Mouse (Mus musculus) adrenal gland, postnatal 10 days (tissue): Measurements from ENCODE around the gene Ide. TPM values are rescaled to one million over a fixed set of nuclear protein-coding genes. Genes with fewer than 3 reads are reported as not detected.
"Not testable (repeated sequence)": the region's sequence is repeated elsewhere in the genome, so short reads cannot be mapped to it uniquely, and the experiment has no call there.

Experiments
- DNase-seq: peaks from one replicate; pipeline ENCODE4 v3.0.0; 2021; ENCODE audit warnings: mixed read lengths
- total RNA-seq, 2 experiments: library from RNA; stranded (reverse); gene quantifications; 2 replicates each; pipeline ENCODE4 v1.2.3; 2021

The Ide gene
- total RNA-seq, 2 experiments from 2014 or later = 77.4 to 91.2 TPM

- peak; percentile 93 for DNase-seq
Observed at GRCm38 (mm10) chr19:37265333-37266103, 72.1 kb downstream of the Ide start.

DNA sequence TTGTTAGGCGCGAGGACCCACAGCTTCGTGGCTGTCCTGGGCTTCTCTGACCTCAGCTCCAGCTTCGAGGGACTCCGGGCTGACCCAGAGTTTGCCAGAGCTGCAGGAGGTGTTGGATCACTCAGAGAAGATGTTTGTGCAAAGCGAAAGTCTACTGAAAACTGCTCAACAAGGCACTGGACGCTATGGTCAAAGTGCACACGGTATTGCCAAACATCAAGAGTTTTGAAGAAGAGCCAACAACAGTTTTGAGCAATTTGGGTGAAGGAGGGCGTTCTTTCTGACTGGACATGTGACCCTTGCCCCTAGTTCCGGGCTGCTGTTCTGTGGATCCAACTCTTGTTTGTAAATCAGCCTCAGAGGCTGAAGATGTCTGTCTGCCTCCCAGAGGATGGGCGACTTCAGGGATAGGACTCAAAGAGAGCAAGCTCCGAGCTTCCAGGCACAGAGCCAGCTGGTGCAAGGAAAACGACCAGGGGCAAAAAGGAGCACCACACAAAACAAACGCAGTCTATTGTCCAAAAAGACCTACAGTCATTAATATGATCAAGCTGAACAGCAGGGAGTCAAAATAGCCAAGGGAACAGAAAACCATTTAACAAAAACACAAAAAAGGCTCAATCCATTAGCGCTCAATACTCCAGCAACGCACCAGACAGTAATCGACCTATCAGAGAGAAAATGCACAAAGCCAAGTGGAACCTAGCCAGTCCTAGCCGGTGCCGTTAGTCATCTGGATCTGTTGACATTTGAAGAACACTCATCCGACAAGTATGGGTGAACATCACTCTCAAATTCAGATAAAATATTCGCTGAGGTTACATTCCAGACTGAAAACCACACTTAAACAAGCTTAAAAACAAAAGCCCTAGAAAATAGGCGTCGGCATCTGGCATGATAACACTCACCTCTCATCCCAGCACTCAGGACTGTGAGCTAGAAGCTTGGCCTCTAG lies 73.4 kb downstream of the Ide start:
- peak; percentile 76 for DNase-seq

DNA sequence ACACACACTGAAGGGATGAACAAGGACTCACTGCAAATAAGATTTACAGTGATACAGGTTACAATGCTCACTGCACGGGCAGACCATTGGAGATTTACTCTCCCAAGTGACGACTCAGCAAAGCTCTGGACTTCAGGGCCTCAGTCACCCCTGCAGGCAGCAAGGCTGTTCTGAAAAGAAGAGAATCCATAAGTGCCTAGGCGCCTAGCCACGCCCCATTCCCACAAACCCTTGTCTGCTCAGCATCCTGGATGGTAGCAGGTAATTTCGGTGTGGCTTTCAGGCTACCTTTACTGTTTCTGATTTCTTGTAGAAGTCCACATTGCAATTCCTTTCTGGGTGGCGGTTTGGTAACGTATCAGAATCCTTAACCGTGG lies 74.1 kb downstream of the Ide start:
- DNase-seq = no peak

DNA sequence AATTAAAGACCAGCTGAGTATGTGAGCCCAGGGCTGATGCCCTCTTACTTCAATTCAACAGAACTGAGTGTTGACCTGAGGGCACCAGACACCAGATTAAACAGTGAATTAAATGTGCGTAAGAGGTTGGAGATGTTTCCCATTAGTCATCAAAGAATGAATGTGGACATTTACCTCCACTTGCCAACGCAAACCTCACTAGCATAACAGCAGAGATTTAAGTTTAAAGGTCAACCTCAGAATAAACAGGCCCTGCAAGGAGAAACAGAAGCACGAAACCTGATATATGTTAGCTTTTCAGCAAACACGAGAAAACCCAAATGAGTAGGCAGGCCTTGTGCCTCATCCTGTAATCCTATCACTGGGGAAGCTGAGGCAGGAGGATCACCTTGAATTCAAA lies 75.3 kb downstream of the Ide start:
- DNase-seq = no peak

DNA sequence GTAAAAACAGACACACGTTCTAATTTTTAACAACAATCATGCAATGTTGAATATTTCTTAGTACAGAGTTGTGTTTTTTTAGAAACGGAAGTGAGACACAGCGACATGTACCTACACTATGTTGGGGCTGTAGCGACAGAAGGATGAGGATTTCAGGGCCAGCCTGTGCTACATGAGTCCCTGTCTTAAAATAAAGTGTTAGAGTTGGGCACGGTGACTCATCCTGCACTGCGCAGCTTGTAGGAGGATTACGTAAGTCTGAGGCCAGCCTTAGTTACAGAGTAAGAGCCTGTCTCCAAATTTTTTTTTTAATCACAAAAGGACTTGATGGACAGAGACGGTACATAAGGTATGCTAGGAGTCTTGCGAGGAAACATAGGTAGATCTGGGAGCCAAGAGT lies 82.3 kb downstream of the Ide start:
- DNase-seq = no peak

DNA sequence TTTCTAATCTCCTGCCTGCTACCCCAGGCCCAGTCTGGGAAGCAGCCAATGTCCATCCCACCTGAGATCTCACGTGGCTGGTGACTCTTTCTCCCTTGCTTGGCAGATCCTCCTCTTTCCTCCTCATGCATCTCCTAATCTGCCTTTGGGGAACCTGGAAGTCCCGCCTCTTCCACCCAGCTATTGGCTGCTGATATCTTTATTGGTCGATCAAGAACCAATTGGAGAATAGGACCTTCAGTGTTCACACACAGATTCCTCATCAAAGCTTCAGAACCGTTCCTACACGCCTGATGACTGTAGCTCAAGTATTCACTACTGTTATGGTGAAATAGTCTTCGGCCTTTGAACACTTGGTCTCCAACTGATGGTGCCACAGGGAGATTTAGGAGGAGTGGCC lies 85.5 kb downstream of the Ide start:
- DNase-seq = no peak

DNA sequence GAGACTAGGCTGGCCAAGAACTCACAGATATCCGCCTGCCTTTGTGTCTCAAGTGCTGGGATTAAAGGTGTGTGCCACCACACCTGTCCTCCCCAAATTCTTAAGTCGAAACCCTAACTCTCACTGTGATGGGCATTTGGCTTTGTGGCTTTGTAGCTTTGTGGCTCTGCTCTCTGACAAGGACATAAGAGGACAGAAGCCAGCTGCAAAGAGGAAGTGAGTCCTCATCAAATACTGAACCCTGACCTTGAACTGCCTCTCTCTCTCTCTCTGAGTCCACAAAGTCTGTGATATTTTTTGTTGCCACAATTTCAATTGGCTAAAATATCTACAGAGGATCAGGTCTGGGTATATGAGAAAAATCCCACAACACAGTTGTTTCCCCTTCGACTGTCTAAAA lies 89.5 kb downstream of the Ide start:
- DNase-seq = no peak

- DNase-seq = no peak
Observed at GRCm38 (mm10) chr19:37246859-37247258, 90.8 kb downstream of the Ide start.

GRCm38 (mm10) chr19:37242707-37243106 lies 94.9 kb downstream of the Ide start:
- DNase-seq = no peak

DNA sequence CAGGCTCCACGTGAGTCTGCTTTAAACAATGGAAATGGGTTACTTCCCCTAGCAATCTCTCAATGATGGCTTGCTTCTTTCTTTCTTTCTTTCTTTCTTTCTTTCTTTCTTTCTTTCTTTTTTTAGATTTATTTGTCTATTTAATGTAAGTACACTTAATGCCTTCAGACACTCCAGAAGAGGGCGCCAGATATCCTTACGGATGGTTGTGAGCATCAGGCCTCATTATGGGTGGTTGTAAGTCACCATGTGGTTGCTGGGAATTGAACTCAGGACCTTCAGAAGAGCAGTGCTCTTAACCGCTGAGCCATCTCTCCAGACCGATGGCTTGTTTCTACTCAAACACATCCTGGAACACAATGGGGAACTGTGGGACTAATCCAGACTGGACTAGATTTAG lies 96.5 kb downstream of the Ide start:
- DNase-seq = no peak

DNA sequence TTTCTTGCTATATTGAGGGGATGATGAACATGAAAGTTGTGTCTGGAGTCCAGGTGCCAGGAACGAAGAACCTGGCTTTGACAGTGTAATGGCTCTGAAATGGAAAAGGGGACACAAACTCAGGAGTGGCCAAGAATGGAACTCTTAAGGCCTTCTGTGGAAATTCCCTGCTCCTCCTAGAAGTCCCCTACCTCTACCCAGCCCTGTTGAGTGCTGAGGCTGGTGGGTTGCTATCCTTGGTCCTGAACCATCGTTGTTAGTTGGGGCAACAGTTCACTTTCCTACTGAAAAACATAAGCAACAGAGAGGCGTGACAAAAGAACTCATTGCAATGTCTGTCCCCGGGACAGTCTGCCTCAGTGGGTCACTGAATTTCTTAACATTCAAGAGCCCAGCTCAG lies 98.6 kb downstream of the Ide start:
- peak; percentile 64 for DNase-seq

DNA sequence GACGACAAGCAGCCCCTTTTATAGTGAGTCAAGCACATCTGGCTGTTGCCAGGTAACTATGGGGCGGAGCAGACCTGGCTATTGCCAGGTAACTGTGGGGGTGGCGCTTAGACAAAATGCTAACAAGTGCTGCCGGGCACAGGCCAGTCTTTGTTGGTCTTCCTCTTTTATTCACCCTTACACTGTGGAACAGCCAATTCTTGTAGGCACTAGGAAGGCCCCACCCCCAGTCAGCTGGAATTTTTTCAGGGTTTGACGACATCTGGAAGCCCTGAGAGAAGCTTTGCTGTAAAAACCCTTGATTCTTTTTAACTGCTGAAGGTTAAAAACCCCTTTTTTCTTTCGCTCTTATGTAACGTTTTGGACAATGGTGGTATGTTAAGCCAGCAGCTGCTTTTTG lies 99.0 kb downstream of the Ide start:
- DNase-seq = no peak

GRCm38 (mm10) chr19:37237712-37238437 lies 99.8 kb downstream of the Ide start:
- DNase-seq = no peak

GRCm38 (mm10) chr19:37237306-37237705 lies 100.3 kb downstream of the Ide start:
- DNase-seq = no peak

GRCm38 (mm10) chr19:37235818-37236217 lies 101.8 kb downstream of the Ide start:
- DNase-seq = no peak

GRCm38 (mm10) chr19:37233561-37234539 lies 103.8 kb downstream of the Ide start:
- DNase-seq = peak; percentile 19

DNA sequence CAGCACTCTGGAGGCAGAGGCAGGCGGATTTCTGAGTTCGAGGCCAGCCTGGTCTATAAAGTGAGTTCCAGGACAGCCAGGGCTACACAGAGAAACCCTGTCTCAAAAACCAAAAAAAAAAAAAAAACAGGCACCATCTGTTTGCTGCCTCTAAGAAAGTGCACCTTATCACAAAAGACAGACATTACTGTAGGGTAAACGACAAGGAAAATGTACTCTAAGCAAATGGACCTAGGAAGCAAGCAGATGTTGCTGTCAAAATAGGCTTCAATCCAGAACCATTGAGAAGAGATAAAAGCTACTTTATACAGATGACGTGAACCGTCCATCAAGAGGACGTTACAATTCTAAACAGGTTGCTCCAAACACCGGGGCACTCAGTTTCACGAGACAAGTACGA lies 105.1 kb downstream of the Ide start:
- DNase-seq = not testable (repeated sequence)

DNA sequence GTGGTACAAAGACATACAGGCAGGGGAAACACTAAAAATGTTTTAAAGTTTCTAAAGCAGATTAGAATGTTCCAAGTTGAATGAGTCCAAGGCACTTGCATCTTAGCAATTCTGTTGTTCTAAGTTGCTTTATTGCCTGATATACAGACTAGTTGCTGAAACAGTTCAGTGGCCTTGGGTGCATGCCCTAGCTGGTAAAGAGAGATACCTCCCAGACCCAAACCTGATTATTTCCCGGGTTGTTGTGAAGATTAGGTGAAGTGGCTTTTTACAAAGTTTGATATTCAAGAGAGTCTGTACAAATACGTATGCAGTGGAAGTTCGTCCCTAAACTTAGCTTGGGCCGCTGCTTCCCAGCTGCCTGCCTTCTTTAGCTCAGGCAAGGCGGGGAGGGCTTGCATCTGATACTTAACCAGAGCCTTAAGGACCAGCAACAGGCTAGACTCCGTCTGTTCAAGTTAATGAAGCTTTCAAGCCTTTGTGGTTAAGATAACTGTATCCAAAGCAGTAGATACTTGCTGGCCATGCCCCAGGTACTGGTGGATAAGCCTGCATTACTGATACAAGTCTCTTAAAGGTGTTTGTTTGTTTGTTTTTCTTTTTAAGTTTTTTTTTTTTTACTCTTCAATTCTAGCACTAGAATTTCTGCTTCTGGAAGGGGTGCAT lies 112.3 kb downstream of the Ide start:
- no peak for DNase-seq
